8 mouse cellular contexts compared by ENCODE assay signal in the genomic region with DNA sequence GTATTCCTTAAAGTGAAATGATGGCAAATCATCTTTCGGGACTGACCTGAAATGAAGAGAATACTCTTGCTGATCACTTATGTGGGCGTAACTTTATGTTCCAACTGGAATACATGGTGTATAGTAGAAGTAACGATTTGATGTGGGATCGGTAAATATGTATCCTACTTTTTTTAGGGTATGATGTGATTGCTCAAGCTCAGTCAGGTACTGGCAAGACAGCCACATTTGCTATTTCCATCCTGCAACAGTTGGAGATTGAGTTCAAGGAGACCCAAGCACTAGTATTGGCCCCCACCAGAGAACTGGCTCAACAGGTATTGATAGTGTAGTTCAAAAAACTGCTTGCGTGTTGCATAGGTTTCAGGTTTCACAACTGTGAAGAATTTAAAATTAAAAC. TPM values are rescaled to one million over a fixed set of nuclear protein-coding genes. Genes with fewer than 3 reads are reported as not detected.
DNase-seq lines count a peak whose midpoint lies in the region; ATAC-seq and TF ChIP-seq lines count a peak whose summit lies in the region.

No protein-coding gene starts in this region.

- no peak overlapping the region for H3K27ac ChIP-seq in lung, postnatal 0 days (ENCODE audit: low read length)
- H3K27ac ChIP-seq in embryonic facial prominence, embryonic 15.5 days (replicated peaks) = peak overlapping the region; percentile 99; the same call in 1 of the 2 replicates
- H3K27ac ChIP-seq in limb, embryonic 11.5 days (replicated peaks; ENCODE audit: low read depth, low read length) = no peak overlapping the region
- peak overlapping the region; percentile 40 for H3K27ac ChIP-seq in stomach, embryonic 14.5 days (ENCODE audit: low read length)
- no peak overlapping the region for H3K27ac ChIP-seq in thymus, adult 2 months (ENCODE audit: control insufficient read depth, insufficient read depth, low read length)

- WGBS in lung, postnatal 0 days = 5% methylated on average over 5 of the region's 5 CpGs
- WGBS in embryonic facial prominence, embryonic 15.5 days = under 1% methylated on average over 5 of the region's 5 CpGs
- WGBS in limb, embryonic 11.5 days = 3% methylated on average over 5 of the region's 5 CpGs
- 4% methylated on average over 5 of the region's 5 CpGs for WGBS in stomach, embryonic 14.5 days
- WGBS in thymus, adult 2 months = 13% methylated on average over 5 of the region's 5 CpGs

- peaks cover 16% of the 10 kb centered on the region for H3K36me3 ChIP-seq in lung, postnatal 0 days (ENCODE audit: insufficient read depth, low read length)
- peaks cover 44% of the 10 kb centered on the region for H3K36me3 ChIP-seq in embryonic facial prominence, embryonic 15.5 days
- peaks cover 17% of the 10 kb centered on the region; the same call in 1 of the 2 replicates for H3K36me3 ChIP-seq in limb, embryonic 11.5 days (ENCODE audit: control insufficient read depth, insufficient read depth, low read length)
- peaks cover 45% of the 10 kb centered on the region for H3K36me3 ChIP-seq in stomach, embryonic 14.5 days (ENCODE audit: control insufficient read depth, insufficient read depth, low read length)
- H3K36me3 ChIP-seq in thymus, adult 2 months (ENCODE audit: control insufficient read depth, insufficient read depth, low read length) = peaks cover 50% of the 10 kb centered on the region

- ATAC-seq in lung, postnatal 0 days = no peak
- no peak for ATAC-seq in embryonic facial prominence, embryonic 15.5 days (ENCODE audit: insufficient number of reproducible peaks, low FRiP score, low TSS enrichment, low read depth)
- no peak for ATAC-seq in limb, embryonic 11.5 days (ENCODE audit: insufficient number of reproducible peaks, low FRiP score, low TSS enrichment, low read depth)
- no peak for ATAC-seq in stomach, embryonic 14.5 days (ENCODE audit: insufficient number of reproducible peaks, insufficient read depth, low FRiP score, low read depth)

- no peaks in the 10 kb centered on the region for H3K9me3 ChIP-seq in lung, postnatal 0 days (ENCODE audit: low read length)
- H3K9me3 ChIP-seq in embryonic facial prominence, embryonic 15.5 days (replicated peaks) = no peaks in the 10 kb centered on the region
- no peaks in the 10 kb centered on the region for H3K9me3 ChIP-seq in limb, embryonic 11.5 days (ENCODE audit: control insufficient read depth, low read length)
- H3K9me3 ChIP-seq in stomach, embryonic 14.5 days (ENCODE audit: control insufficient read depth, low read depth, low read length) = no peaks in the 10 kb centered on the region

- peak overlapping the region; percentile 100 for H3K9ac ChIP-seq in lung, postnatal 0 days (replicated peaks; ENCODE audit: low read depth)
- peak overlapping the region; percentile 98 for H3K9ac ChIP-seq in embryonic facial prominence, embryonic 15.5 days
- peak overlapping the region; percentile 97 for H3K9ac ChIP-seq in limb, embryonic 11.5 days (ENCODE audit: low read length)
- H3K9ac ChIP-seq in stomach, embryonic 14.5 days (replicated peaks; ENCODE audit: low read depth, low read length) = peak overlapping the region; percentile 100

- H3K4me2 ChIP-seq in lung, postnatal 0 days (replicated peaks; ENCODE audit: low read depth, low read length) = peak overlapping the region; percentile 71
- peak overlapping the region; percentile 68 for H3K4me2 ChIP-seq in embryonic facial prominence, embryonic 15.5 days (replicated peaks)
- peak overlapping the region; percentile 88 for H3K4me2 ChIP-seq in limb, embryonic 11.5 days (ENCODE audit: low read depth, severe bottlenecking)
- peak overlapping the region; percentile 85 for H3K4me2 ChIP-seq in stomach, embryonic 14.5 days (replicated peaks; ENCODE audit: low read depth, low read length)

- no peak for DNase-seq in lung, postnatal 0 days (ENCODE audit: low spot score)
- no peak for DNase-seq in lung, adult 18-20 months
- DNase-seq in limb, embryonic 11.5 days (ENCODE audit: low spot score) = no peak
- DNase-seq in urinary bladder, postnatal 36 days (ENCODE audit: low spot score in 2 of 2) = no peak
- DNase-seq in frontal cortex, postnatal 36 days (ENCODE audit: low spot score in 2 of 2) = no peak
- DNase-seq in thymus, adult 2 months = no peak

- peaks cover 12% of the 10 kb centered on the region; the same call in 1 of the 2 replicates for H3K4me1 ChIP-seq in lung, postnatal 0 days (ENCODE audit: insufficient read depth, low read depth, low read length)
- peaks cover 22% of the 10 kb centered on the region for H3K4me1 ChIP-seq in embryonic facial prominence, embryonic 15.5 days
- H3K4me1 ChIP-seq in limb, embryonic 11.5 days (ENCODE audit: control insufficient read depth, insufficient read depth, low read length) = peaks cover 8% of the 10 kb centered on the region
- H3K4me1 ChIP-seq in stomach, embryonic 14.5 days (ENCODE audit: control insufficient read depth, insufficient read depth, low read length) = peaks cover 4% of the 10 kb centered on the region; the same call in 1 of the 2 replicates
- no peaks in the 10 kb centered on the region for H3K4me1 ChIP-seq in thymus, adult 2 months (replicated peaks; ENCODE audit: control insufficient read depth, insufficient read depth, low read length)

- peak overlapping the region; percentile 100 for H3K4me3 ChIP-seq in lung, postnatal 0 days (ENCODE audit: low read depth, low read length)
- peak overlapping the region; percentile 68 for H3K4me3 ChIP-seq in embryonic facial prominence, embryonic 15.5 days (replicated peaks)
- peak overlapping the region; percentile 71 for H3K4me3 ChIP-seq in limb, embryonic 11.5 days (ENCODE audit: low read depth, low read length)
- peak overlapping the region; percentile 97 for H3K4me3 ChIP-seq in stomach, embryonic 14.5 days (ENCODE audit: low read depth, low read length)
- H3K4me3 ChIP-seq in thymus, adult 2 months (ENCODE audit: control insufficient read depth, insufficient read depth, low read length) = no peak overlapping the region

- no peaks in the 10 kb centered on the region for H3K27me3 ChIP-seq in lung, postnatal 0 days (replicated peaks; ENCODE audit: insufficient read depth, low read length)
- no peaks in the 10 kb centered on the region for H3K27me3 ChIP-seq in embryonic facial prominence, embryonic 15.5 days
- H3K27me3 ChIP-seq in limb, embryonic 11.5 days (ENCODE audit: control insufficient read depth, insufficient read depth, low read length) = no peaks in the 10 kb centered on the region
- H3K27me3 ChIP-seq in stomach, embryonic 14.5 days (ENCODE audit: control insufficient read depth, insufficient read depth, low read length) = no peaks in the 10 kb centered on the region
- H3K27me3 ChIP-seq in thymus, adult 2 months (ENCODE audit: control insufficient read depth, insufficient read depth, low read length) = no peaks in the 10 kb centered on the region

- no peak for TF ChIP-seq CTCF in lung, postnatal 0 days (IDR thresholded peaks at IDR 0.05)
- no peak for TF ChIP-seq CTCF in thymus, adult 2 months (IDR thresholded peaks at IDR 0.05; ENCODE audit: borderline replicate concordance, control insufficient read depth, extremely low read depth, insufficient read depth, low read length, poor library complexity)

- TF ChIP-seq POLR2A in thymus, adult 2 months (IDR thresholded peaks at IDR 0.05; ENCODE audit: control insufficient read depth, extremely low read depth, insufficient read depth, low read length, poor library complexity) = no peak

- no peak for TF ChIP-seq EP300 in lung, postnatal 0 days (IDR thresholded peaks at IDR 0.05)

RNA-seq across cellular contexts. Expression of a gene that starts 1.7 kb away (rescaled TPM):
- 144 and 177 TPM in 2 replicates for polyA plus RNA-seq in lung, postnatal 0 days (2015; fragmentation: Nextera tagmentation; extraction: Ambion mirVana)
- 231 and 236 TPM in 2 replicates for polyA plus RNA-seq in embryonic facial prominence, embryonic 15.5 days (2015; fragmentation: Nextera tagmentation; extraction: Ambion mirVana)
- 228 and 233 TPM in 2 replicates for polyA plus RNA-seq in limb, embryonic 11.5 days (2014; fragmentation: Nextera tagmentation; extraction: Ambion mirVana)
- polyA plus RNA-seq in stomach, embryonic 14.5 days (2014; fragmentation: Nextera tagmentation; extraction: Ambion mirVana) = 270 and 285 TPM in 2 replicates
- 109 and 137 TPM in 2 replicates for polyA plus RNA-seq in thymus, adult 2 months (2012; rRNA removed)

RNA-seq across cellular contexts. Expression of a gene that starts 18.6 kb away (rescaled TPM):
- 19.0 and 21.4 TPM in 2 replicates for polyA plus RNA-seq in lung, postnatal 0 days (2015; fragmentation: Nextera tagmentation; extraction: Ambion mirVana)
- 83.0 and 86.0 TPM in 2 replicates for polyA plus RNA-seq in embryonic facial prominence, embryonic 15.5 days (2015; fragmentation: Nextera tagmentation; extraction: Ambion mirVana)
- polyA plus RNA-seq in limb, embryonic 11.5 days (2014; fragmentation: Nextera tagmentation; extraction: Ambion mirVana) = 203 and 210 TPM in 2 replicates
- polyA plus RNA-seq in stomach, embryonic 14.5 days (2014; fragmentation: Nextera tagmentation; extraction: Ambion mirVana) = 112 and 121 TPM in 2 replicates
- 2.6 and 3.4 TPM in 2 replicates for polyA plus RNA-seq in thymus, adult 2 months (2012; rRNA removed)

RNA-seq across cellular contexts. Expression of a gene that starts 37.4 kb away (rescaled TPM):
- polyA plus RNA-seq in lung, postnatal 0 days (2015; fragmentation: Nextera tagmentation; extraction: Ambion mirVana) = not detected in 2 replicates
- 0.13 and 0.25 TPM in 2 replicates for polyA plus RNA-seq in embryonic facial prominence, embryonic 15.5 days (2015; fragmentation: Nextera tagmentation; extraction: Ambion mirVana)
- not detected in 2 replicates for polyA plus RNA-seq in limb, embryonic 11.5 days (2014; fragmentation: Nextera tagmentation; extraction: Ambion mirVana)
- not detected in 2 replicates for polyA plus RNA-seq in stomach, embryonic 14.5 days (2014; fragmentation: Nextera tagmentation; extraction: Ambion mirVana)
- polyA plus RNA-seq in thymus, adult 2 months (2012; rRNA removed) = 52.4 and 61.3 TPM in 2 replicates

RNA-seq across cellular contexts. Expression of a gene that starts 51.3 kb away (rescaled TPM):
- 0.47 and 0.74 TPM in 2 replicates for polyA plus RNA-seq in lung, postnatal 0 days (2015; fragmentation: Nextera tagmentation; extraction: Ambion mirVana)
- 0.08 and 0.17 TPM in 2 replicates for polyA plus RNA-seq in embryonic facial prominence, embryonic 15.5 days (2015; fragmentation: Nextera tagmentation; extraction: Ambion mirVana)
- polyA plus RNA-seq in limb, embryonic 11.5 days (2014; fragmentation: Nextera tagmentation; extraction: Ambion mirVana) = 0.33 TPM in 1 of 2 replicates, not detected in the other
- polyA plus RNA-seq in stomach, embryonic 14.5 days (2014; fragmentation: Nextera tagmentation; extraction: Ambion mirVana) = 0.13 and 0.59 TPM in 2 replicates
- 0.05 and 0.98 TPM in 2 replicates for polyA plus RNA-seq in thymus, adult 2 months (2012; rRNA removed)

Comparison
In these comparisons a context has a peak if more than half of its experiments do, and no peak if none do; other contexts are left out.
1. H3K27ac ChIP-seq: peak in embryonic facial prominence, embryonic 15.5 days (single experiment) and stomach, embryonic 14.5 days (single experiment); none in lung, postnatal 0 days (single experiment), limb, embryonic 11.5 days (single experiment) and thymus, adult 2 months (single experiment).
2. RNA of a gene that starts 37.4 kb away (polyA plus RNA-seq): 52.4 to 61.3 TPM in thymus, adult 2 months; 0.13 to 0.25 TPM in embryonic facial prominence, embryonic 15.5 days, not detected in lung, postnatal 0 days, not detected in limb, embryonic 11.5 days and not detected in stomach, embryonic 14.5 days; every median in the first group is over 10 times any median in the second.
3. Peak in every context shown above with its lines, with median percentiles within 50 percentile points of each other: H3K4me2 ChIP-seq and H3K9ac ChIP-seq.